Mouse (Mus musculus): Measurements from ENCODE around the gene Cygb.

- TF ChIP-seq POLR2A (IDR thresholded peaks at IDR 0.05; ENCODE audit: insufficient read length, low read depth) (no peak), MAX (IDR thresholded peaks at IDR 0.05; ENCODE audit: low read depth) (no peak), E2F4 (IDR thresholded peaks at IDR 0.05; ENCODE audit: insufficient read depth) (no peak), USF1 (IDR thresholded peaks at IDR 0.05; ENCODE audit: low read depth) (no peak), MYOD1 (IDR thresholded peaks at IDR 0.05; ENCODE audit: control insufficient read depth in 1 of 3, insufficient read length in 2 of 3, low read depth in 2 of 3) (no peak), TCF12 (IDR thresholded peaks at IDR 0.05; ENCODE audit: insufficient read depth, poor library complexity, severe bottlenecking) (no peak), TCF3 (IDR thresholded peaks at IDR 0.05; ENCODE audit: insufficient read length, low read depth) (no peak), SRF (IDR thresholded peaks at IDR 0.05; ENCODE audit: control insufficient read depth, insufficient read length, low read depth) (no peak), POLR2AphosphoS2 (IDR thresholded peaks at IDR 0.05; ENCODE audit: insufficient read length, low read depth) (no peak)
Measured at GRCm38 (mm10) chr11:116619156-116619555, 35.0 kb downstream of the Cygb start.
